Mouse (Mus musculus) neural tube, postnatal 0 days (tissue): Measurements from ENCODE around the gene Olfr826. TPM values are rescaled to one million over a fixed set of nuclear protein-coding genes. Genes with fewer than 3 reads are reported as not detected.

Experiments
- polyA plus RNA-seq: library from polyadenylated mRNA; unstranded; fragments of >200 nt; fragmentation: Nextera tagmentation; extraction: Ambion mirVana; gene quantifications from 2 replicates; pipeline ENCODE4 v1.2.1, GENCODE M21; 2015

The Olfr826 gene
- not detected in 2 replicates for polyA plus RNA-seq

GRCm38 (mm10) chr10:130184086-130184485 lies at the start of gene Olfr826:
Gene Olfr826 (minus strand): TSS chr10:130184186.

DNA sequence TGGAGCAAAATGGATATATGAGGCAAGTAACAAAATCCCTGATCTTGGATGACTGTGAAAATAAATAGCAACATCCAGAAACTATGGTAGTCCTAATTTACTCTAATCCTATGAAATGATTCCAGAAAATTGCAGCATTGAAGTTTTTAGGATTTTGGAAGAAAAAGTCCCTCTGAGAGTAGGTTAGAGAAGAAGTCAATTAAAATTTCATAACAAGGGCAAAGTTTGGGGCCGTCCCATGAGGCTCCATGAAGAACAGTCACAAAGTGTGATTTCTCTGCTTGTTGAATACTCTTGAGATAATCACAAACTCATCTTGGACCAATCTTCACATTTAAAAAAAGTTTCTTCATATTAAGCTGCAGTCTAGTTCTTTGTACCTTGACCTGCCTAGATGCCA lies 30.3 kb upstream of the Olfr826 start, which contains the start of gene Olfr827:
TSS of gene Olfr827 (minus strand) at position 101 of the 400 bp plus-strand sequence.

GRCm38 (mm10) chr10:130166666-130167065 lies 17.3 kb downstream of the Olfr826 start, which contains the start of gene Olfr825:
Gene Olfr825 (minus strand): TSS chr10:130166766.

DNA sequence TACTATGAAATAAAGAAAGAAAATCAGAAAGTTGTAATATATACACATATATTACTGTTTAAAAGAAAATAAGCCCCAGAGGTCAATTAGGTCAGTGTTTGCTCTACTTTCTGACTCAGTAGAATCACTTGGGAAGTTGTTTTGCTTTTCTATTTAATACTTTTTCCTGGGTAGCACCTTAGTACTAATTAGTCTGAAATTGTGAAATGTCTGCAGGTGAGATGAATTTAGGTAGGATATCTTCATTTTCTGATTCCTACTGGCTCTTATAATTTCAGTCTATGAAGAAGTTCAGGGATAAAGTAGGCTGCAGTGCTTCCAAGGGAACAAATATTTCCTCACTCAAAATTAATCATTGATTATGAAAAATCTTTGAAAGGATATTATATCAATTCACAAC lies 54.1 kb downstream of the Olfr826 start, which contains the start of gene Olfr824:
TSS of gene Olfr824 (minus strand) at position 101 of the 400 bp plus-strand sequence.

Other genes starting within 250 kb of the Olfr826 start
- gene Olfr818, start 235.1 kb downstream of the Olfr826 start, polyA plus RNA-seq = not detected in 2 replicates
- not detected in 2 replicates for gene Olfr819, start 216.9 kb downstream of the Olfr826 start, polyA plus RNA-seq
- not detected in 2 replicates for gene Olfr247, start 208.0 kb downstream of the Olfr826 start, polyA plus RNA-seq
- gene Gm10310, start 199.1 kb downstream of the Olfr826 start, polyA plus RNA-seq = not detected in 2 replicates
- not detected in 2 replicates for gene Olfr820, start 171.6 kb downstream of the Olfr826 start, polyA plus RNA-seq
- not detected in 2 replicates for gene Olfr821, start 153.8 kb downstream of the Olfr826 start, polyA plus RNA-seq
- not detected in 2 replicates for gene Olfr822, start 113.0 kb downstream of the Olfr826 start, polyA plus RNA-seq
- gene Olfr823, start 68.8 kb downstream of the Olfr826 start, polyA plus RNA-seq = not detected in 2 replicates
- not detected in 2 replicates for gene Olfr824, start 54.2 kb downstream of the Olfr826 start, polyA plus RNA-seq
- not detected in 2 replicates for gene Olfr825, start 17.4 kb downstream of the Olfr826 start, polyA plus RNA-seq
- gene Olfr827, start 30.2 kb upstream of the Olfr826 start, polyA plus RNA-seq = not detected in 2 replicates
- gene Neurod4, start 96.1 kb upstream of the Olfr826 start, polyA plus RNA-seq = 0.12 and 0.22 TPM in 2 replicates
- not detected in 2 replicates for gene Tespa1, start 138.7 kb upstream of the Olfr826 start, polyA plus RNA-seq
- 0.01 and 0.03 TPM in 2 replicates for gene Vmn2r84, start 210.1 kb upstream of the Olfr826 start, polyA plus RNA-seq
- gene Vmn2r85, start 245.5 kb upstream of the Olfr826 start, polyA plus RNA-seq = 0.06 TPM in 1 of 2 replicates, not detected in the other